Comparison of ENCODE assay signal across 7 mouse cellular contexts in genomic region chr10:45104098-45104497, GRCm38 (mm10). TPM values are rescaled to one million over a fixed set of nuclear protein-coding genes. Genes with fewer than 3 reads are reported as not detected.
DNase-seq lines count a peak whose midpoint lies in the region; ATAC-seq lines count a peak whose summit lies in the region.

No protein-coding gene starts in this region.

- peaks cover 8% of the 10 kb centered on the region for H3K4me1 ChIP-seq in forebrain, embryonic 14.5 days (ENCODE audit: control insufficient read depth, insufficient read depth, low read length)
- peaks cover 10% of the 10 kb centered on the region; the same call in 1 of the 2 replicates for H3K4me1 ChIP-seq in hindbrain, embryonic 10.5 days (replicated peaks)

- peak; percentile 72 for ATAC-seq in forebrain, embryonic 14.5 days

- no peak overlapping the region for H3K9ac ChIP-seq in forebrain, embryonic 14.5 days (ENCODE audit: low read length)

- H3K4me2 ChIP-seq in forebrain, embryonic 14.5 days (ENCODE audit: low read length), result no peak overlapping the region

- peak; percentile 27 for DNase-seq in urinary bladder, postnatal 14 days (ENCODE audit: low spot score)
- DNase-seq in urinary bladder, adult 18-20 months (ENCODE audit: low spot score in 2 of 2), result no peak
- peak; percentile 83 for DNase-seq in forebrain, embryonic 14.5 days (ENCODE audit: low spot score)
- DNase-seq in hindbrain, embryonic 10.5 days (ENCODE audit: low spot score), result no peak
- DNase-seq in layer of hippocampus, postnatal 10 days (ENCODE audit: low spot score in 2 of 2), result peak; percentile 46 to 75
- DNase-seq in thymus, postnatal 4 days, result no peak
- no peak for DNase-seq in left cerebral cortex, postnatal 10 days (ENCODE audit: extremely low spot score in 1 of 2, low spot score in 2 of 2)

- no peak overlapping the region for H3K4me3 ChIP-seq in forebrain, embryonic 14.5 days (ENCODE audit: low read depth, low read length)
- no peak overlapping the region for H3K4me3 ChIP-seq in hindbrain, embryonic 10.5 days

- H3K27ac ChIP-seq in forebrain, embryonic 14.5 days (ENCODE audit: low read depth, low read length), result peak overlapping the region; percentile 54
- peak overlapping the region; percentile 77 for H3K27ac ChIP-seq in hindbrain, embryonic 10.5 days

- H3K9me3 ChIP-seq in forebrain, embryonic 14.5 days (replicated peaks; ENCODE audit: control insufficient read depth, low read length), result no peaks in the 10 kb centered on the region
- H3K9me3 ChIP-seq in hindbrain, embryonic 10.5 days, result no peaks in the 10 kb centered on the region

- intact Hi-C loops in left cerebral cortex, postnatal 10 days (cut with DNase I), result no loop called here

- WGBS in forebrain, embryonic 14.5 days, result 40% methylated on average over 7 of the region's 7 CpGs
- 75% methylated on average over 7 of the region's 7 CpGs for WGBS in hindbrain, embryonic 10.5 days

- no peaks in the 10 kb centered on the region for H3K27me3 ChIP-seq in forebrain, embryonic 14.5 days (replicated peaks; ENCODE audit: control insufficient read depth, insufficient read depth, low read length)
- H3K27me3 ChIP-seq in hindbrain, embryonic 10.5 days (ENCODE audit: insufficient read depth, poor library complexity, severe bottlenecking), result no peaks in the 10 kb centered on the region

- peaks cover 21% of the 10 kb centered on the region for H3K36me3 ChIP-seq in forebrain, embryonic 14.5 days (ENCODE audit: control insufficient read depth, insufficient read depth, low read length)
- H3K36me3 ChIP-seq in hindbrain, embryonic 10.5 days, result peaks cover 66% of the 10 kb centered on the region

RNA-seq across cellular contexts. Expression of gene Prep, which starts 37.1 kb away (rescaled TPM):
- polyA plus RNA-seq in forebrain, embryonic 14.5 days (2014; fragmentation: Nextera tagmentation; extraction: Ambion mirVana), result 14.2 and 16.7 TPM in 2 replicates
- 34.0 and 38.3 TPM in 2 replicates for polyA plus RNA-seq in hindbrain, embryonic 10.5 days (2016; fragmentation: Nextera tagmentation; extraction: Ambion mirVana)
- total RNA-seq in layer of hippocampus, postnatal 10 days (2021), result 10 to 100 TPM; 16.9 to 19.5 TPM
- 10 to 100 TPM; 19.3 to 20.5 TPM for total RNA-seq in left cerebral cortex, postnatal 10 days (2021)

Comparison
In these comparisons a context has a peak if more than half of its experiments do, and no peak if none do; other contexts are left out.
1. DNase-seq: peak in urinary bladder, postnatal 14 days (single experiment), forebrain, embryonic 14.5 days (single experiment) and layer of hippocampus, postnatal 10 days (2 of 2); none in urinary bladder, adult 18-20 months (0 of 2), hindbrain, embryonic 10.5 days (single experiment), thymus, postnatal 4 days (single experiment) and left cerebral cortex, postnatal 10 days (0 of 2).